Mouse (Mus musculus): ENCODE results near the gene Maco1. TPM values are rescaled to one million over a fixed set of nuclear protein-coding genes. Genes with fewer than 3 reads are reported as not detected.
A peak's percentile ranks its signal among the peaks of the same experiment; 100 is the strongest.

Maco1 gene
- polyA plus RNA-seq, 1 experiment = 12.0 TPM

- H3K4me3 ChIP-seq (ENCODE audit: control insufficient read depth, insufficient read depth, low read length) = no peak overlapping the region
- no peak overlapping the region for H3K27ac ChIP-seq (ENCODE audit: control insufficient read depth, insufficient read depth, low read length)
- H3K36me3 ChIP-seq (ENCODE audit: control insufficient read depth, insufficient read depth, low read length) = no peaks in the 10 kb centered on the region
- TF ChIP-seq POLR2A (IDR thresholded peaks at IDR 0.05; ENCODE audit: control insufficient read depth, extremely low read depth, insufficient read depth, low read length, poor library complexity) = no peak
- peaks cover 12% of the 10 kb centered on the region for H3K4me1 ChIP-seq (replicated peaks; ENCODE audit: control insufficient read depth, insufficient read depth, low read length)
- no peak for DNase-seq
- H3K27me3 ChIP-seq (ENCODE audit: control insufficient read depth, insufficient read depth, low read length) = no peaks in the 10 kb centered on the region
- 71% methylated on average over 14 of the region's 14 CpGs for WGBS
Measured at GRCm38 (mm10) chr4:134775234-134775944, 77.8 kb downstream of the Maco1 start.

GRCm38 (mm10) chr4:134774126-134774525, 79.0 kb downstream of the Maco1 start:
- WGBS = 56% methylated on average over 6 of the region's 6 CpGs
- Histone ChIP-seq H3K27me3 (ENCODE audit: control insufficient read depth, insufficient read depth, low read length) (no peaks in the 10 kb centered on the region), H3K4me3 (ENCODE audit: control insufficient read depth, insufficient read depth, low read length) (no peak overlapping the region), H3K36me3 (ENCODE audit: control insufficient read depth, insufficient read depth, low read length) (no peaks in the 10 kb centered on the region), H3K27ac (ENCODE audit: control insufficient read depth, insufficient read depth, low read length) (no peak overlapping the region), H3K4me1 (replicated peaks; ENCODE audit: control insufficient read depth, insufficient read depth, low read length) (peaks cover 12% of the 10 kb centered on the region)
- DNase-seq = no peak
- no peak for TF ChIP-seq POLR2A (IDR thresholded peaks at IDR 0.05; ENCODE audit: control insufficient read depth, extremely low read depth, insufficient read depth, low read length, poor library complexity)
- TF ChIP-seq CTCF (IDR thresholded peaks at IDR 0.05; ENCODE audit: borderline replicate concordance, control insufficient read depth, extremely low read depth, insufficient read depth, low read length, poor library complexity) = no peak

GRCm38 (mm10) chr4:134772805-134773674, 80.1 kb downstream of the Maco1 start:
- Histone ChIP-seq H3K27me3 (ENCODE audit: control insufficient read depth, insufficient read depth, low read length) (no peaks in the 10 kb centered on the region), H3K36me3 (ENCODE audit: control insufficient read depth, insufficient read depth, low read length) (no peaks in the 10 kb centered on the region), H3K4me1 (replicated peaks; ENCODE audit: control insufficient read depth, insufficient read depth, low read length) (peaks cover 14% of the 10 kb centered on the region), H3K27ac (ENCODE audit: control insufficient read depth, insufficient read depth, low read length) (peak overlapping the region; percentile 6), H3K4me3 (ENCODE audit: control insufficient read depth, insufficient read depth, low read length) (no peak overlapping the region)
- 13% methylated on average over 4 of the region's 4 CpGs for WGBS
- peak; percentile 67 for DNase-seq
- TF ChIP-seq POLR2A (IDR thresholded peaks at IDR 0.05; ENCODE audit: control insufficient read depth, extremely low read depth, insufficient read depth, low read length, poor library complexity) = no peak

- no peak for DNase-seq
- no peaks in the 10 kb centered on the region; the same call in 1 of the 2 replicates for H3K27me3 ChIP-seq (ENCODE audit: control insufficient read depth, insufficient read depth, low read length)
- H3K27ac ChIP-seq (ENCODE audit: control insufficient read depth, insufficient read depth, low read length) = no peak overlapping the region
- H3K4me1 ChIP-seq (replicated peaks; ENCODE audit: control insufficient read depth, insufficient read depth, low read length) = peaks cover 31% of the 10 kb centered on the region
- no peak overlapping the region for H3K4me3 ChIP-seq (ENCODE audit: control insufficient read depth, insufficient read depth, low read length)
- WGBS = 88% methylated on average over 7 of the region's 7 CpGs
- TF ChIP-seq POLR2A (IDR thresholded peaks at IDR 0.05; ENCODE audit: control insufficient read depth, extremely low read depth, insufficient read depth, low read length, poor library complexity) (no peak), CTCF (IDR thresholded peaks at IDR 0.05; ENCODE audit: borderline replicate concordance, control insufficient read depth, extremely low read depth, insufficient read depth, low read length, poor library complexity) (no peak)
- H3K36me3 ChIP-seq (ENCODE audit: control insufficient read depth, insufficient read depth, low read length) = no peaks in the 10 kb centered on the region
Measured at GRCm38 (mm10) chr4:134769891-134770290, 83.3 kb downstream of the Maco1 start.

GRCm38 (mm10) chr4:134769081-134769811, 83.9 kb downstream of the Maco1 start:
- WGBS = 86% methylated on average over 7 of the region's 7 CpGs

GRCm38 (mm10) chr4:134768226-134768888, 84.8 kb downstream of the Maco1 start:
- no peak overlapping the region for H3K27ac ChIP-seq (ENCODE audit: control insufficient read depth, insufficient read depth, low read length)
- TF ChIP-seq CTCF (IDR thresholded peaks at IDR 0.05; ENCODE audit: borderline replicate concordance, control insufficient read depth, extremely low read depth, insufficient read depth, low read length, poor library complexity) (no peak), POLR2A (IDR thresholded peaks at IDR 0.05; ENCODE audit: control insufficient read depth, extremely low read depth, insufficient read depth, low read length, poor library complexity) (no peak)
- H3K4me3 ChIP-seq (ENCODE audit: control insufficient read depth, insufficient read depth, low read length) = peak overlapping the region; percentile 61
- no peak for DNase-seq
- no peaks in the 10 kb centered on the region for H3K36me3 ChIP-seq (ENCODE audit: control insufficient read depth, insufficient read depth, low read length)
- no peaks in the 10 kb centered on the region; the same call in 1 of the 2 replicates for H3K27me3 ChIP-seq (ENCODE audit: control insufficient read depth, insufficient read depth, low read length)
- 32% methylated on average over 21 of the region's 21 CpGs for WGBS
- peaks cover 40% of the 10 kb centered on the region for H3K4me1 ChIP-seq (replicated peaks; ENCODE audit: control insufficient read depth, insufficient read depth, low read length)

More at GRCm38 (mm10) chr4:134769081-134769811, 83.9 kb downstream of the Maco1 start:
- Histone ChIP-seq H3K27ac (ENCODE audit: control insufficient read depth, insufficient read depth, low read length) (no peak overlapping the region), H3K27me3 (ENCODE audit: control insufficient read depth, insufficient read depth, low read length) (no peaks in the 10 kb centered on the region; the same call in 1 of the 2 replicates), H3K36me3 (ENCODE audit: control insufficient read depth, insufficient read depth, low read length) (no peaks in the 10 kb centered on the region), H3K4me1 (replicated peaks; ENCODE audit: control insufficient read depth, insufficient read depth, low read length) (peaks cover 34% of the 10 kb centered on the region), H3K4me3 (ENCODE audit: control insufficient read depth, insufficient read depth, low read length) (no peak overlapping the region)
- TF ChIP-seq CTCF (IDR thresholded peaks at IDR 0.05; ENCODE audit: borderline replicate concordance, control insufficient read depth, extremely low read depth, insufficient read depth, low read length, poor library complexity) = no peak
- no peak for TF ChIP-seq POLR2A (IDR thresholded peaks at IDR 0.05; ENCODE audit: control insufficient read depth, extremely low read depth, insufficient read depth, low read length, poor library complexity)
- no peak for DNase-seq
